Mouse (Mus musculus): ENCODE results near the gene Nacc2.

DNA sequence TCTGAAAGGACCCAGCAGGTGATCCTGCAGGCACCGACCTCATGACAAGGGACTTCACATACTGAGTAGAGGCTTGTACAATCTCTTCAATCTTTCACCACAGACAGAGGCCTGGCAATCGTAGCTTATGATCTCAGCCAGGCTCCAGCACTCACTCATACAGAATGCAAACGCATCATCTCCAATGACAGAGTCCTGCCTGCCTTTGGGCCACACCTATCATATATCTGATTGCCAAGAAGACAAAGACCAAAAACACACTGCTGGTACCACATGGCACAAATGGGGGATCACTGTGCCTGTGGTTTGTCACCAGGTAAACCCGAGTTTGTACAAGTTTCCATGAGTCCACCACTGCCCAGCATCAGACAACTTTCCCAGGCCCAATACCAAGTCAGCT lies 105.7 kb downstream of the Nacc2 start:
- TF ChIP-seq POLR2A (IDR thresholded peaks at IDR 0.05; ENCODE audit: extremely low read depth, insufficient read depth, low read length) (no peak), CTCF (IDR thresholded peaks at IDR 0.05; ENCODE audit: low read depth, low read length) (no peak)
